Comparison of ENCODE assay signal across 18 mouse cellular contexts in genomic region chr2:141582933-141583332, GRCm38 (mm10).
DNase-seq lines count a peak whose midpoint lies in the region; ATAC-seq lines count a peak whose summit lies in the region.
"Had no signal": no experiment of that assay in that cellular context is flagged by ENCODE, and none has a peak within 500 bp of the region (broad histone marks: within the 10 kb centered on the region; RNA-seq: fewer than 3 reads in every experiment).

No protein-coding gene starts in this region.

- H3K36me3 ChIP-seq in forebrain, embryonic 11.5 days (ENCODE audit: control insufficient read depth, insufficient read depth, low read length): no peaks in the 10 kb centered on the region
- no peaks in the 10 kb centered on the region for H3K36me3 ChIP-seq in forebrain, embryonic 12.5 days (replicated peaks)
- H3K36me3 ChIP-seq in midbrain, embryonic 13.5 days: no peaks in the 10 kb centered on the region
- no peaks in the 10 kb centered on the region for H3K36me3 ChIP-seq in midbrain, embryonic 14.5 days (ENCODE audit: control insufficient read depth, insufficient read depth, low read length)
- no peaks in the 10 kb centered on the region for H3K36me3 ChIP-seq in neural tube, embryonic 14.5 days (ENCODE audit: control insufficient read depth, insufficient read depth, low read length)
- H3K36me3 ChIP-seq: liver, embryonic 13.5 days had no signal

- 0 out of 2 replicates have a peak overlapping the region, but pooled peaks have one; percentile 12 for H3K27ac ChIP-seq in forebrain, embryonic 11.5 days (ENCODE audit: low read depth, low read length)
- no peak overlapping the region for H3K27ac ChIP-seq in forebrain, embryonic 12.5 days
- H3K27ac ChIP-seq in midbrain, embryonic 13.5 days: 0 out of 2 replicates have a peak overlapping the region, but pooled peaks have one; percentile 3
- H3K27ac ChIP-seq in midbrain, embryonic 14.5 days (replicated peaks; ENCODE audit: low read depth, low read length): no peak overlapping the region
- H3K27ac ChIP-seq in neural tube, embryonic 14.5 days (ENCODE audit: low read depth, low read length): no peak overlapping the region
- H3K27ac ChIP-seq: forebrain, embryonic 13.5 days; gastrocnemius, adult 2 months; kidney, postnatal 0 days; liver, embryonic 13.5 days; stomach, postnatal 0 days had no signal

- H3K9ac ChIP-seq in forebrain, embryonic 11.5 days (ENCODE audit: low read length): no peak overlapping the region
- no peak overlapping the region for H3K9ac ChIP-seq in forebrain, embryonic 12.5 days
- H3K9ac ChIP-seq in midbrain, embryonic 13.5 days (replicated peaks): no peak overlapping the region
- no peak overlapping the region; the same call in 1 of the 2 replicates for H3K9ac ChIP-seq in midbrain, embryonic 14.5 days (replicated peaks; ENCODE audit: low read length)
- no peak overlapping the region for H3K9ac ChIP-seq in neural tube, embryonic 14.5 days (replicated peaks; ENCODE audit: low read depth, low read length)
- H3K9ac ChIP-seq: forebrain, embryonic 13.5 days; liver, embryonic 13.5 days had no signal

- H3K4me3 ChIP-seq in forebrain, embryonic 11.5 days (ENCODE audit: low read depth, low read length): no peak overlapping the region
- H3K4me3 ChIP-seq in forebrain, embryonic 12.5 days (replicated peaks): no peak overlapping the region
- H3K4me3 ChIP-seq in midbrain, embryonic 13.5 days (replicated peaks): no peak overlapping the region
- H3K4me3 ChIP-seq in midbrain, embryonic 14.5 days (replicated peaks; ENCODE audit: low read depth, low read length): no peak overlapping the region
- H3K4me3 ChIP-seq in neural tube, embryonic 14.5 days (ENCODE audit: low read depth, low read length): no peak overlapping the region
- H3K4me3 ChIP-seq: forebrain, embryonic 13.5 days; gastrocnemius, adult 2 months; liver, embryonic 13.5 days had no signal

- ATAC-seq in forebrain, embryonic 11.5 days (replicated peaks; ENCODE audit: low FRiP score): no peak
- ATAC-seq in forebrain, embryonic 12.5 days (ENCODE audit: low FRiP score): no peak
- no peak for ATAC-seq in midbrain, embryonic 13.5 days
- ATAC-seq in midbrain, embryonic 14.5 days (ENCODE audit: low FRiP score, low TSS enrichment): no peak
- peak; percentile 46; the same call in 1 of the 2 replicates for ATAC-seq in neural tube, embryonic 14.5 days (ENCODE audit: low read depth)
- ATAC-seq: forebrain, embryonic 13.5 days; hindbrain, embryonic 16.5 days had no signal

- WGBS in forebrain, embryonic 11.5 days: 23% methylated on average over 4 of the region's 4 CpGs
- 20% methylated on average over 4 of the region's 4 CpGs for WGBS in forebrain, embryonic 12.5 days
- WGBS in midbrain, embryonic 13.5 days: 18% methylated on average over 4 of the region's 4 CpGs
- WGBS in midbrain, embryonic 14.5 days: 12% methylated on average over 4 of the region's 4 CpGs
- WGBS in neural tube, embryonic 14.5 days: 9% methylated on average over 4 of the region's 4 CpGs

- H3K9me3 ChIP-seq in forebrain, embryonic 11.5 days (ENCODE audit: control insufficient read depth, low read length): no peaks in the 10 kb centered on the region
- no peaks in the 10 kb centered on the region for H3K9me3 ChIP-seq in forebrain, embryonic 12.5 days
- no peaks in the 10 kb centered on the region for H3K9me3 ChIP-seq in midbrain, embryonic 13.5 days
- no peaks in the 10 kb centered on the region for H3K9me3 ChIP-seq in midbrain, embryonic 14.5 days (ENCODE audit: control insufficient read depth, low read length)
- no peaks in the 10 kb centered on the region for H3K9me3 ChIP-seq in neural tube, embryonic 14.5 days (ENCODE audit: control insufficient read depth, low read length)
- H3K9me3 ChIP-seq: forebrain, embryonic 13.5 days; liver, embryonic 13.5 days had no signal

- peaks cover 5% of the 10 kb centered on the region; the same call in 1 of the 2 replicates for H3K4me1 ChIP-seq in forebrain, embryonic 11.5 days (replicated peaks; ENCODE audit: control insufficient read depth, insufficient read depth, low read length)
- peaks cover 8% of the 10 kb centered on the region for H3K4me1 ChIP-seq in forebrain, embryonic 12.5 days
- peaks cover 9% of the 10 kb centered on the region for H3K4me1 ChIP-seq in midbrain, embryonic 13.5 days (replicated peaks)
- peaks cover 8% of the 10 kb centered on the region for H3K4me1 ChIP-seq in midbrain, embryonic 14.5 days (ENCODE audit: control insufficient read depth, insufficient read depth, low read length)
- no peaks in the 10 kb centered on the region for H3K4me1 ChIP-seq in neural tube, embryonic 14.5 days (ENCODE audit: control insufficient read depth, insufficient read depth, low read length)
- H3K4me1 ChIP-seq: liver, embryonic 13.5 days had no signal

- H3K27me3 ChIP-seq in forebrain, embryonic 11.5 days (ENCODE audit: control insufficient read depth, insufficient read depth, low read length): no peaks in the 10 kb centered on the region
- no peaks in the 10 kb centered on the region for H3K27me3 ChIP-seq in forebrain, embryonic 12.5 days
- H3K27me3 ChIP-seq in midbrain, embryonic 13.5 days: no peaks in the 10 kb centered on the region
- no peaks in the 10 kb centered on the region for H3K27me3 ChIP-seq in midbrain, embryonic 14.5 days (ENCODE audit: control insufficient read depth, insufficient read depth, low read length)
- no peaks in the 10 kb centered on the region for H3K27me3 ChIP-seq in neural tube, embryonic 14.5 days (ENCODE audit: control insufficient read depth, insufficient read depth, low read length)
- H3K27me3 ChIP-seq: forebrain, embryonic 13.5 days; liver, embryonic 13.5 days had no signal

- no peak for DNase-seq in forebrain, embryonic 11.5 days (ENCODE audit: low spot score)
- DNase-seq in midbrain, embryonic 14.5 days: no peak
- peak; percentile 11 for DNase-seq in embryo, embryonic 11.5 days (ENCODE audit: low read depth, low spot score)
- DNase-seq in gastrocnemius, postnatal 4 days (ENCODE audit: low spot score in 2 of 2): no peak
- no peak for DNase-seq in adrenal gland, adult 2 months
- DNase-seq: gastrocnemius, adult 2 months; liver, embryonic 13.5 days; lung, postnatal 4 days; spleen, adult 18-20 months; thymus, postnatal 4 days had no signal

- H3K4me2 ChIP-seq in forebrain, embryonic 11.5 days (ENCODE audit: low read depth, low read length, severe bottlenecking): no peak overlapping the region
- H3K4me2 ChIP-seq in forebrain, embryonic 12.5 days: no peak overlapping the region
- H3K4me2 ChIP-seq in midbrain, embryonic 13.5 days (replicated peaks): no peak overlapping the region
- no peak overlapping the region for H3K4me2 ChIP-seq in midbrain, embryonic 14.5 days (ENCODE audit: low read length)
- H3K4me2 ChIP-seq in neural tube, embryonic 14.5 days (ENCODE audit: low read depth, low read length): no peak overlapping the region
- H3K4me2 ChIP-seq: forebrain, embryonic 13.5 days; heart, embryonic 11.5 days; liver, embryonic 13.5 days had no signal

Comparison
In these comparisons a context has a peak if more than half of its experiments do, and no peak if none do; other contexts are left out.
1. H3K27ac ChIP-seq: peak in forebrain, embryonic 11.5 days (single experiment) and midbrain, embryonic 13.5 days (single experiment); none in forebrain, embryonic 12.5 days (single experiment), midbrain, embryonic 14.5 days (single experiment) and neural tube, embryonic 14.5 days (single experiment).